Mouse (Mus musculus): Measurements from ENCODE around the gene Stk11. TPM values are rescaled to one million over a fixed set of nuclear protein-coding genes. Genes with fewer than 3 reads are reported as not detected.

Gene Stk11
- 99.1 and 132 TPM in 2 replicates for polyA plus RNA-seq (2012; ENCODE audit: low replicate concordance)

DNA sequence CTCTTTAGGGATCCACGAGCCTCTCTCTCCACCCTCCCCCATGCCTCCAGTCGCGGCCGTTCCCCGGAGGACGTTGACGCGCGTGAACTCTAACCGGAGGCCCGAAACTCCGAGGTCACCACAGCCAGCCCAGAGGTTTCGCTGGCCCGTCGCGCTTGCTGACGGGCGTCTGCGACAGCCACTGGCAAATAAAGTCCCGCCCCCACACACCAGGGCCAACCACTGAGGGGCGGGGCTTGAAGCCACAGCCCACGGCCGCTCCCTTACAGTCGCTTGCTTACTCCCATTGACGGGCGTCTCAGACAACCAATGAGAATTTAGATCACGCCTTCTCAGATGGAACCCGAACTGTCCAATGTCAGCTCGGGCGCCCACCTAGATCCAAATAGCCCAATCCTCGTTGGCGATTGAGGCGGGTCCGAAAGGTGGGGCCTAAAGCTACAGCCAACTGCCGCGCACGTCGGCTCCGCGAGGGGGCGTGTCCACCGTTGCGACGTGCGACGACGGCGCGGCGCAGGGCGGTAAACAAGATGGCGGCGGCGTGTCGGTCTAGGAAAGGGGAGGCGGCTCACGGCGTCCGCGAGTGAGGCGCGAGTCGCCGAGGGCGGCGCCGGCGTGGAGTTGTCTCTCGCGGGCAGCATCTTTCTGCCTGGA lies at the start of gene Stk11:
Stk11 (plus strand) TSS at position 514 of the 654 bp plus-strand sequence.

DNA sequence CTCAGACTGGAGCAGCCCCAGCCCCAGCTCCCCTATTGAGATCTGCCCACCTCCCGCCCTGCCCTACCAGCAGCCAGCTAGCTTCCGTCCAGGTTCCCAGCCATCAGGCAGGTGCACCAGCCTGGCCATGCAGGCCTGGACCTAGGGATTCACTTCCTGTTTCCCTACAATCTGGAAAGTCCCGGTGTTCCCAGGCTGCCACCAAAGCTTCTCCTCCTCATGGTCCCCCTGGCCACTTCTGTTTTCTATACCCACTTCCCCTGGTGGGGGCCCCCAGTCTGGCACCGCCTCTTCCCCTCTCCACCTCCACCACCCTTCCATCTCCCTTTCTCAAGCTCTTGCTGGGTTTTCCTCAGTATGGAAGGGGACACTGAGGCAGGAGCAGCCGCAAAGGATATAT lies 10.1 kb upstream of the Stk11 start, which contains the start of gene Sbno2:
Sbno2 (minus strand) TSS at position 112 of the 400 bp plus-strand sequence.

DNA sequence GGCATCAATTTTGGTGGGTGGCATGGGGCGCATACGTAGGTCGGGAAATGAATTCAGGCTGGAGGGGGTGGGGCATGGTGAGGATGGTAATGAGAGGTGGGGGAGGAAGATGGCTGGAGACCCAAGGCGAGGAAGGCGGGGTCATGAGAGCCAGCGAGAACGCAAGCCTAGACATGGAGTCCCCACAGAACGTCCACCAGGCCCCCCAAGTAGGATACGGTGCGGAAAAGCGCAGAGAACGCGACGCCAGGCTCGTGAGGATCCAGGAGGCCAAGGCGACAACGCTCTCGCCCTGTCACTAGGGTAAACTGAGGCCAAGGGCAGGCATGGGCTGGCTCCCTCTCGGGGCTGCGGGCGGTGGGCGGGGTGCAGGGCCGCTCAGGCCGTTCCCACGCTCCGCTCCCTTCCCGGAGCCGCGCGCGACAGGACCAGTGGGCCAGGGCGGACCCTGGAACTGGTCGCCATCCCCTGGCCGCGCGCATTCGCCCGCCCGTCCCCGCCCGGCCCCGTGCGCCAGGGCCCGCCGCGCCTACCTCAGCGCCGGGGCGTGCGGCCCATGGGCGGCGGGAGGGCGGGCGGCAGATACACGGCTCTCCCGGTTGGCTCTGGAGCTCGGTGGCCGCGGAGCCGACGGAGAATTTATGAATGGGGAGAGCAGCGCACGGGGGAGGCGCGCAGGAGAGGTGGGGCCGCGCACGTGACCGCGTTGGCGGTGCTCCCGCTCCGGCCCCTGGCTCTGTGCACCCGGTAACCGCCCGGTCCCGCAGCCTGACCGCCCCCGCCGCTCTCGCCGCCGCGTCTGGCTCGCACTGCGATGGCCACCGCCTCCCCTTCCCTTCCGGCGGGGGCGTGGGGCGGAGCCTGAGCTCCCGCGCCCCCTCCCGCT lies 23.2 kb downstream of the Stk11 start, which contains the start of gene Atp5d:
Atp5d (plus strand) TSS at position 80 of the 886 bp plus-strand sequence.

DNA sequence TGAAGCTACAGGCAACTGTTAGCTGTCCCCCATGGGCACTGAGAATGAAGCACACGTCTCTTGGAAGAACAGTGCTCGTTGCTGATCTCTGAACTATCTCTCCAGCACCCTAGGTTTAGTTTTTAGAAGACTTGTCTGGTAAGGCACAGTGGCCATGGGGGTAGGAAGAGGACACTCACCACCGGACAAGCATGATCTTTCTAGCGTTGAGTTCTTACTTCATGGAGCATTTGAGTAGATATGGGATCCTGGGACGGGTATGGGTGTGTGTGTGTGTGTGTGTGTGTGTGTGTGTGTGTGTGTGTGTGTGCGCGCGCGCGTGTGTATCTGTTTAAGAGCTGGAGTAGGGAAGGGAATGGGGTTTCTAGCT lies 25.0 kb downstream of the Stk11 start, which contains the start of gene Cbarp:
Cbarp (minus strand) TSS at position 170 of the 370 bp plus-strand sequence.

DNA sequence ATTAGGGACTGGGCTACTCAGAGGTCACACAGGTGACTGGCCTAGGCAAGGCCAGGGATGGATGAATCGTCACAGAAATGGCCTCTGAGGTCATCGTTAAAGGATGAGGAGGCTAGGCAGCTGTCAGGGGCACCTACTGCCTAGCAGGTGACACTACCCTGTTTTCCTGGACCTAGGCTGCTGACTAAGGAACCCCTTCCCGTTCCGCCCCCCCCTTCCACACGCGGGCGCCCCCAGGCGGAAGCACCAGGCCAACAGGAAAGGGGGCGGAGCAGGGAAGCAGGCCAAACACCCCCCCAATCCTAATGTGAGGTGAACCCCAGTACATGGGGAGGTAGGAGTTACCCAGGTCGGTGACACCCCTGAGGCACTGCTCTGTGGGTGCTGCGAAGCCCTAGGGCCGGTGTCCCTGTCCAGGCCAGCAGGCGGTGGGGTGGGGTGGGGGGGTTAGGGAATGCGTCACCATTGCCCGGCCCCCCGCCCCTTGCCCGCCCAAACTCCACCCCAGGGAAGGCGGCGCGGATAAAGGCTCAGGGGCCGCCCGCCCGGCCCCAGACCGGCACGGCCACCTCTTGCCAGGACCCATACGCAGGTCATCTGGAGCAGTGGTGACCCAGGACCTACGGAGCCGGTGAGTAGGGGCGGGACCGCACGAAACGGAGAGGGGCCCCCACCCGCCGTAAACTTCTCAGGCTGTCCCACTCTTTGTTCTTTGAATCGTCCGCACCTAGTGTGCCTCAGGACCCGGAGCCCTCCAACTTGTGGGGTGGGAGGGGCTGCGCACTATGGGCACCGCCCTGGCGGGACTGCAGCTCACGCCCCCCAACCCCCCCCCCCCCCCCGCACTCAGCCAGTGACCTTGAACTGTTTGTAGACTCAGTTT lies 32.4 kb downstream of the Stk11 start, which contains the start of gene Midn:
Midn (plus strand) TSS at position 554 of the 883 bp plus-strand sequence.

DNA sequence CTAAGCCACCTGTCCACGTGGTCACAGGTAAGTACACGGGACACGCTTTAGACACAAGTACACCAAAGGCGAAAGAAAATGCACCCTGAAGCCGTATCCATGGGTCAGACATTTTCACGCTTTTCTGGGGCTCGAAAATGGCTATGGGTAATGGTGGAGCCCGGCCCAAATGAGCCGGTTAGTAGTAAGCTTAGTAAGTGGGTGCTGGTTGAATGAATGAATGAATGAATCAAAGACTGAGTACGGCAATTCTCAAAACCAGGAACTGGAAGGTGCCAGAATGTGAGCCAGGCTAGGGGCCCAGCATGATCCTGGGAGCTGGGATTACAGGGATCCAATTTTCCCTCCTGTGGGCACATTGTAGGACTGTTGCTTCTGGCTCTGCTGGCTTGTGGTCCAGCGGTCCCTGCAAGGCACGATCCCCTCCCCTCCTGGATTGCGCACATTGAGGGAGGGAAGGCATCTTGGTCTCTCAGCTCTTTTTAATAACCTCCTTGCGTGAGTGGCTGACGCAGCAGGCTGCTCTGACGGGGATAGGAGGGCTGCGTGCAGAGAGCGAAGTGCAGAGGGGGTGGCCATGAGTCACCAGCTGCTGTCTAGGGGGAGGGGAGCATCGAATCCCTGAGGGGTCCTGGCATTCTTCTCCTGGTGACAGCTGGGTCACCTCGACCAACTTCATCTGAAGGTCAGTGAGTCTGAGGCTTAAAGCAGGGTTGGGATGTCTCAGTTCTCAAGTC lies 50.0 kb downstream of the Stk11 start, which contains the start of gene Cirbp:
Cirbp (plus strand) TSS at position 594 of the 737 bp plus-strand sequence.

DNA sequence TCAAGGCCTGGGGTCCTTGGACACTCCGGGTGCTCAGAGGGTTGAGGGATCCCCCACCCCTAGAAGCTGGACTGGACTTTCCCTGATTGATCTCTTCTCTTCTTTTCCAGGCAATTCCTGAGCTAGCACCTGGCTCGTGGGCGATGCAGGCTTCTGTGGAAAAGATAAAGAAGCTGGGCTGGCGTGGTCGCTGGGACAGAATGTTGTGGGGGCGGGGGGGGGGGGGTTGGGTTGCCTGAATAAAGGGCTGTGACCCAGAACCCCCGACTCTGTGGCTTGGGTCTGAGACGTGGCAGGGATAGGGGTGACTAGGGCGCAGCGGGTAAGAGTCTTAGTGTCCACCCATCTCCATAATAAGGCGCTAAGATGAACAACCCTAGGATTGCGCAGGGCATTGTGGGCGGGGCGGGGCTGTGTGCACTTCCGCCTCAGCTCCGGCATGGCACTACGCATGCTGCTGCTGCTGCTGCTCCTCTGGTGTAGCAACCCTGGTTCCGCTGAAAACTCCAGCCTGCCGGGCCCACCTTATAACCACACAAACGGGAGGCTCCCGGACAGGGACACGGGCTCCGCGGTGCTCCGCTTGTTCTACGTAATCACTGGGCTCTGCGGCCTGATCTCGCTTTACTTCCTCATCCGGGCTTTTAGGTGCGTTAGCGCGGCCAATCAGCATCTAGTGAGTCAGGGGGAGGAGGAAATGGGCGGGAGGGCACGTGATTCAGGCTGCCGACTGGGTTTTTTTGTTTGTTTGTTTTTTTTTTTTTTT lies 57.1 kb downstream of the Stk11 start, which contains the start of gene 1600002K03Rik:
1600002K03Rik (plus strand) TSS at position 418 of the 766 bp plus-strand sequence.

DNA sequence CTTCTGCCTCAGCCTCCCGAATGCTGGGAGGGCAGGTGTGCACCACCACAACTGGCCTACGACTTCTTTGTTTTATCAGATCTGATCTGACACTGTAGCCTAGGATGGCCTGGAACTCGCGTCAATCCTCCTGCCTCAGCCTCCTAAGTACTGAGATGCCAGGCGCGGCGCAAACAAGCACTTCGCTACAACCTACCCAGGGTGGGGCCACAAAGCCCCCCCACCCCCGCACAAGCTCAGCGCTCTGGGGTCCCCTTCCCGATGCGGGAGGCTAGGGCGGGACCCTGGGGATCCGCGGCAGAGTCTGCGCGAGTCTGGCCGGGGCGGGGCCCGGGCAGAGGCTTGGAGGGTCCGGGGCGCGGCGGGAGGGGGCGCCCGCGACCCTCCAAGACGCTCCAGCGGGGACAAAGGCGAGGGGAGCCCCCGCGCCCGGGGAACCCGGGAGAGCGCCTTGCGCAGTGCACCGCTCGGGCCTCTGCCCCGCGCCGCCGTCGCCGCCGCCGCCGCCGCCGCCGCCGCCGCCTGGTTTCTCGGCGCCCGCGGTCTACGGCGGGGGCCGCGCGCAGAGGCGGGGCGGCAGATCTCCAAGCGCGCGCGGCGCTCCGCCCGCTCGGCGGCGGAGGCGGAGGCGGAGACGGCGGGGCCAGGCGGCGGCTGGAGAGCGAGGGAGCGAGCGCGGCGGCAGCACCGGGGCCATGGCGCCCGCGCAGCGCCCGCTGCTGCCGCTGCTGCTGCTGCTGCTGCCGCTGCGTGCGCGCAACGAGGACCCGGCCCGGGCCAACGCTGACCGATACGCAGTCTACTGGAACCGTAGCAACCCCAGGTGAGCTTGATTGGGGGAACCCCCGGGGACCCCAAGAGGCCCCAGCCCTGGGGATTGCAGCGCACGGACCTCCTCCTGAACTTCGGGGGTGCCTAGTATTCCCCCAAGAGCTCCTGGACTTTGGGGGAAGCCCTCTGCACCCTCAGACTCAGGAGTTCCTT lies 63.8 kb downstream of the Stk11 start, which contains the start of gene Efna2:
Efna2 (plus strand) TSS at position 415 of the 984 bp plus-strand sequence.

Other genes with a start within 250 kb of the Stk11 start
- gene Prtn3, start 241.3 kb upstream of the Stk11 start, polyA plus RNA-seq (2012; ENCODE audit: low replicate concordance), result 14.3 and 43.0 TPM in 2 replicates
- gene Plppr3, start 241.2 kb upstream of the Stk11 start, polyA plus RNA-seq (2012; ENCODE audit: low replicate concordance), result 0.57 and 2.3 TPM in 2 replicates
- 11.5 and 13.6 TPM in 2 replicates for gene Elane, start 229.6 kb upstream of the Stk11 start, polyA plus RNA-seq (2012; ENCODE audit: low replicate concordance)
- not detected in 2 replicates for gene Cfd, start 224.9 kb upstream of the Stk11 start, polyA plus RNA-seq (2012; ENCODE audit: low replicate concordance)
- 45.3 and 64.9 TPM in 2 replicates for gene Med16, start 206.9 kb upstream of the Stk11 start, polyA plus RNA-seq (2012; ENCODE audit: low replicate concordance)
- 0.88 TPM in 1 of 2 replicates, not detected in the other for gene Gm26602, start 204.9 kb upstream of the Stk11 start, polyA plus RNA-seq (2012; ENCODE audit: low replicate concordance)
- gene Kiss1r, start 198.8 kb upstream of the Stk11 start, polyA plus RNA-seq (2012; ENCODE audit: low replicate concordance), result 1.2 and 3.0 TPM in 2 replicates
- 194 and 217 TPM in 2 replicates for gene R3hdm4, start 194.6 kb upstream of the Stk11 start, polyA plus RNA-seq (2012; ENCODE audit: low replicate concordance)
- 90.3 and 327 TPM in 2 replicates for gene Arid3a, start 188.8 kb upstream of the Stk11 start, polyA plus RNA-seq (2012; ENCODE audit: low replicate concordance)
- 29.7 and 32.3 TPM in 2 replicates for gene Wdr18, start 155.7 kb upstream of the Stk11 start, polyA plus RNA-seq (2012; ENCODE audit: low replicate concordance)
- gene Grin3b, start 145.1 kb upstream of the Stk11 start, polyA plus RNA-seq (2012; ENCODE audit: low replicate concordance), result 0.17 and 0.43 TPM in 2 replicates
- 311 and 927 TPM in 2 replicates for gene Tmem259, start 131.5 kb upstream of the Stk11 start, polyA plus RNA-seq (2012; ENCODE audit: low replicate concordance)
- gene Cnn2, start 127.2 kb upstream of the Stk11 start, polyA plus RNA-seq (2012; ENCODE audit: low replicate concordance), result 876 and 1,258 TPM in 2 replicates
- gene Abca7, start 119.3 kb upstream of the Stk11 start, polyA plus RNA-seq (2012; ENCODE audit: low replicate concordance), result 42.0 and 76.1 TPM in 2 replicates
- gene Arhgap45, start 99.2 kb upstream of the Stk11 start, polyA plus RNA-seq (2012; ENCODE audit: low replicate concordance), result 660 and 1,623 TPM in 2 replicates
- gene Polr2e, start 76.0 kb upstream of the Stk11 start, polyA plus RNA-seq (2012; ENCODE audit: low replicate concordance), result 68.4 and 166 TPM in 2 replicates
- gene Gpx4, start 68.6 kb upstream of the Stk11 start, polyA plus RNA-seq (2012; ENCODE audit: low replicate concordance), result 298 and 797 TPM in 2 replicates
- 99.1 and 152 TPM in 2 replicates for gene Sbno2, start 10.2 kb upstream of the Stk11 start, polyA plus RNA-seq (2012; ENCODE audit: low replicate concordance)
- 650 and 864 TPM in 2 replicates for gene Atp5d, start 22.8 kb downstream of the Stk11 start, polyA plus RNA-seq (2012; ENCODE audit: low replicate concordance)
- 25.3 and 46.2 TPM in 2 replicates for gene Cbarp, start 25.0 kb downstream of the Stk11 start, polyA plus RNA-seq (2012; ENCODE audit: low replicate concordance)
- gene Midn, start 32.5 kb downstream of the Stk11 start, polyA plus RNA-seq (2012; ENCODE audit: low replicate concordance), result 365 and 523 TPM in 2 replicates
- gene Cirbp, start 50.2 kb downstream of the Stk11 start, polyA plus RNA-seq (2012; ENCODE audit: low replicate concordance), result 157 and 188 TPM in 2 replicates
- gene 1600002K03Rik, start 57.1 kb downstream of the Stk11 start, polyA plus RNA-seq (2012; ENCODE audit: low replicate concordance), result 6.8 and 15.3 TPM in 2 replicates
- gene Efna2, start 63.7 kb downstream of the Stk11 start, polyA plus RNA-seq (2012; ENCODE audit: low replicate concordance), result 1.4 and 2.8 TPM in 2 replicates
- gene Mum1, start 110.6 kb downstream of the Stk11 start, polyA plus RNA-seq (2012; ENCODE audit: low replicate concordance), result 36.6 and 116 TPM in 2 replicates
- 141 and 175 TPM in 2 replicates for gene Ndufs7, start 133.3 kb downstream of the Stk11 start, polyA plus RNA-seq (2012; ENCODE audit: low replicate concordance)
- 1.6 and 3.6 TPM in 2 replicates for gene Gamt, start 145.2 kb downstream of the Stk11 start, polyA plus RNA-seq (2012; ENCODE audit: low replicate concordance)
- 294 and 420 TPM in 2 replicates for gene Dazap1, start 145.7 kb downstream of the Stk11 start, polyA plus RNA-seq (2012; ENCODE audit: low replicate concordance)
- 1,574 and 8,825 TPM in 2 replicates for gene Rps15, start 176.7 kb downstream of the Stk11 start, polyA plus RNA-seq (2012; ENCODE audit: low replicate concordance)
- 0.78 and 1.1 TPM in 2 replicates for gene Apc2, start 180.2 kb downstream of the Stk11 start, polyA plus RNA-seq (2012; ENCODE audit: low replicate concordance)
- 60.0 and 110 TPM in 2 replicates for gene 2310011J03Rik, start 204.7 kb downstream of the Stk11 start, polyA plus RNA-seq (2012; ENCODE audit: low replicate concordance)
- 8.5 and 14.2 TPM in 2 replicates for gene Pcsk4, start 213.7 kb downstream of the Stk11 start, polyA plus RNA-seq (2012; ENCODE audit: low replicate concordance)
- gene Reep6, start 214.2 kb downstream of the Stk11 start, polyA plus RNA-seq (2012; ENCODE audit: low replicate concordance), result 4.6 and 5.4 TPM in 2 replicates
- 0.74 and 1.1 TPM in 2 replicates for gene Adamtsl5, start 232.6 kb downstream of the Stk11 start, polyA plus RNA-seq (2012; ENCODE audit: low replicate concordance)
- gene Plk5, start 240.7 kb downstream of the Stk11 start, polyA plus RNA-seq (2012; ENCODE audit: low replicate concordance), result not detected in 2 replicates

Data from hematopoietic multipotent progenitor cell, adult 10-12 weeks (in vitro differentiated cells).